Mouse (Mus musculus): ENCODE measurements around the gene Sec22b.
A peak's percentile ranks its signal among the peaks of the same experiment; 100 is the strongest.

Gene Sec22b

GRCm38 (mm10) chr3:97909737-97910136, 8.7 kb downstream of the Sec22b start:
- DNase-seq (ENCODE audit: low read depth) = no peak

- DNase-seq (ENCODE audit: low read depth) = no peak
Measured at GRCm38 (mm10) chr3:97911093-97911492, 10.1 kb downstream of the Sec22b start.

- no peak for DNase-seq (ENCODE audit: low read depth)
Measured at GRCm38 (mm10) chr3:97915081-97915480, 14.1 kb downstream of the Sec22b start.

- no peak for DNase-seq (ENCODE audit: low read depth)
Measured at GRCm38 (mm10) chr3:97918885-97919550, 18.0 kb downstream of the Sec22b start.

GRCm38 (mm10) chr3:97925246-97925645, 24.3 kb downstream of the Sec22b start:
- DNase-seq (ENCODE audit: low read depth) = no peak

DNA sequence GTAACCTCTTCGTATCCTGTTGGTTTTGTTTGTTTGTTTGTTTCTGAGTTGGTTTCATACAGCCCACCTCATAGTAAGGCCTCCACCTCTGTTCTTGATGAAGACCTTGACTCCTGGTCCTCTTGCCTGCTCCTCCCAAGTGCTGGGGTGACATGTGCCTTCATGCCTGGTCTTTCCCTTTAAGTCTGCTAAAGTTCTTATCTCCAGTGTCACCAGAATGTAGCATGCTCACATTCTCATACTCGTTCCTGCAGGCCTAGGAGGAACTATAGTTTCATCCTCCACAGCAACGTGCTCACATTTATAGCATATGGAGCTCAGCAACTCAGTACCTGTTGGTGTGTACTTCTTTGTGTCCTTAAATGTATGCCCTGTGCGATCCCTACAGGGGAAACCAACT, 26.3 kb downstream of the Sec22b start:
- DNase-seq (ENCODE audit: low read depth) = no peak

- DNase-seq (ENCODE audit: low read depth) = peak; percentile 85
Measured at GRCm38 (mm10) chr3:97928968-97929858, 28.2 kb downstream of the Sec22b start.

DNA sequence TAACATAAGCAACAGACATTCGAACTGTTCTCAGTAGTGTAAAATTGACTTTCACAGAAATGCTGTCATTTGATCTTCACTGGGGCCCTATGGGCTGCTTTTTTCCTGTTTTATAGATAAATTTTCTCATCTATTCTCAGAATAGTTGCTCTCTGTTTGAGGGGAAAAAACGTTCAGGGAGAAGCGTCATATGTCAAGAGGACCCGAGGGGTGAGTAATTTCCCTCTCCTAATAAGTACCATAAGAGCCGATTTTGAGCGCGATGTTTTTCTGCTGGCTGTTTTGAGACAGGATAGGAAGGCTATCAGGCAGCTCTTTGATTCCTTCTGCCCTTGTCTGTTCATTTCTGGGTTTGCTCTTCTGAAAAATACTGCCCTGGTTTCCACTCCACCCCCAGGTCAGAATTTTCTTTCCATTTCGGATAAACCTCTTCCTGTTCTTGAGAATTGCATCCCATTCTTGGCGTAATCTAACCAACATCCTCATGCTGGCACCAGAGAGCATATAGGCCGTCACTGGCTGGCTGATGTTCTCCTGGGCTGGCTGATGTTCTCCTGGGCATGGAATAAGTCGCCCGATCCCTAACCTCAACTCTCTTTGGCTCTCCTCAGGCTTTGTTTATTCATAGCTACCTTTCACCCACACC, 29.3 kb downstream of the Sec22b start:
- DNase-seq (ENCODE audit: low read depth) = no peak

DNA sequence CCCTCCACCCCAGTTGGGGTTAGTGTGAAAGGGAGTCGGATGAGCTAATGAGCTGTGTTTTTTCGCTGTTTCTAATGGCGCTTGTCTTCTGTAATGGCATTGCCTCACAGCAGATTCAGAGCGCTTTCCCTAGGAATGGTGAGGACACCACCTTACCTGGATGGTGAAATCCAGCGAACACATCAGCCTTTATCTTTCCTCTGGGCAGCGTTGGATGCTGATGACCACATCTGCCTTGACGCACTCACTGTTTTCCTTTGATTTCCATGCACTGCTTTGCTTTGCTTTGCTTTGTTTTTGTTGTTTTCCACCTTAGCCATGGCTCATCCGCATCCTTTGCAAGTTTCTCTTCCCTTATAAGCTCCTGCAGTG, 29.8 kb downstream of the Sec22b start:
- no peak for DNase-seq (ENCODE audit: low read depth)

DNA sequence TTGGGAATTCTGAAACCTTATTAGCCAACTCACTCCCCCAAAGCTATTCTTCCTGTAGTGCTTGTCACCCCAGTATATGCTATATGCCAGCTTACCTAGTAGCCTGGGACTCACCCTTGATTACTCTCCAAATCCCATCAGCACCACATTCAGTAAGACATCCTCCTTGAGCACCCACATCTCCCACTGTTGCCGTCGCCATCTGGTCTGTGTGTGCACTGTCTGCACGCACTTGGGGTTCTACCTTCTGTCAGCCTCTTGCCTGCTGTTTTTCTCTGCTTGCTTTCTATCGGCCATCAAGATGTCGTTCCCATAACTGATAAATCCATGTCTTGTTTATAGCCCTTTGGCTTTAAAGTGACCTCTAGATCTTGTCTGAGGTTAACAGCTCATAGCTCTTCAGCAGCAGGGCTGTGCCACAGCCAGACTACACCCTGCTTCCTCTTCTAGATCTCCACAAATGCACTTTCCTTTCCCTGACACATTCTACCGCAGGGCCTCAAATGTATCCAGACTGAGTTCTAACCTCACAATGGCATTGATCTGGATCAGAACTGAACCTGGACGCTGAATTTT, 30.4 kb downstream of the Sec22b start:
- DNase-seq (ENCODE audit: low read depth) = peak; percentile 40

- peak; percentile 61 for DNase-seq (ENCODE audit: low read depth)
Measured at GRCm38 (mm10) chr3:97932131-97932530, 31.1 kb downstream of the Sec22b start.

- DNase-seq (ENCODE audit: low read depth) = peak; percentile 40
Measured at GRCm38 (mm10) chr3:97932771-97933170, 31.8 kb downstream of the Sec22b start.

DNA sequence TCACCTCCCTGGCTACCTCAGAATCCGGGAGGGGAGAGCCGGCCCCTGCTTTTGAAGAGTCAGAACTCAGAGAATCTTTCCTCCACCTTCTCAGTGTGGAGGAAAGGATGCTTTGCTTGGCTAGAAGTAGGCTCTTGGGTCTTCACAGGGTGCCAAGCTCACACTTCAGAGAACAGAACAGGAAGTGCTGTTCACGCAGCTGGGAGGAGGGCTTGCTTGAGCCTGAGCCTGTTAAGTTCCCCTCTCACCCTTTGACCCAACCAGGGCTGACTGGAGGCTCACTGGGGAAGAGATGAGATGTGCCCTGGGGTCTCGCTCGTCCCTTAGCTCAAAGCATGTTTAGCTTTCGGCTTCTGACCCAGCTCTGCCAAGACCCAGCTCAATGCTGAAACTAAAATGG, 32.3 kb downstream of the Sec22b start:
- DNase-seq (ENCODE audit: low read depth) = peak; percentile 67

DNA sequence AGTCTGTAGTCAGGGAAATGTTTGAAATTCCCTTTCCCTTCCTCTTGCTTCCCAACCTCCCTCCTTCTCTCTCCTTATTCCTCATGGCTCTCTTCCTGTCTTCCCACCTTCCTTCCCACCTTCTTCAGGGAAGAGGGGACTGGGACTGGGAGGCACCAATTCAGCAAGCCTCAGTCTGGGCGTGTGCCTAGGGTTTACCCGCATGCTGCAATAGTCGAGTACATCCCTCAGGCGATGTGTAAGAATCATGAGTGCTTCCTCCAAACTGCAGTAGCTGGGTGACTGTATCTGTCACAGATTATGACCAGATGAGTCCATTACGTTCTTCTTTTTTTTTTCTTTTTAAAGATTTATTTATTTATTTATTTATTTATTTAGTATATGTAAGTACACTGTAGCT, 32.8 kb downstream of the Sec22b start:
- DNase-seq (ENCODE audit: low read depth) = peak; percentile 27

- no peak for DNase-seq (ENCODE audit: low read depth)
Measured at GRCm38 (mm10) chr3:97934331-97935300, 33.6 kb downstream of the Sec22b start.

DNA sequence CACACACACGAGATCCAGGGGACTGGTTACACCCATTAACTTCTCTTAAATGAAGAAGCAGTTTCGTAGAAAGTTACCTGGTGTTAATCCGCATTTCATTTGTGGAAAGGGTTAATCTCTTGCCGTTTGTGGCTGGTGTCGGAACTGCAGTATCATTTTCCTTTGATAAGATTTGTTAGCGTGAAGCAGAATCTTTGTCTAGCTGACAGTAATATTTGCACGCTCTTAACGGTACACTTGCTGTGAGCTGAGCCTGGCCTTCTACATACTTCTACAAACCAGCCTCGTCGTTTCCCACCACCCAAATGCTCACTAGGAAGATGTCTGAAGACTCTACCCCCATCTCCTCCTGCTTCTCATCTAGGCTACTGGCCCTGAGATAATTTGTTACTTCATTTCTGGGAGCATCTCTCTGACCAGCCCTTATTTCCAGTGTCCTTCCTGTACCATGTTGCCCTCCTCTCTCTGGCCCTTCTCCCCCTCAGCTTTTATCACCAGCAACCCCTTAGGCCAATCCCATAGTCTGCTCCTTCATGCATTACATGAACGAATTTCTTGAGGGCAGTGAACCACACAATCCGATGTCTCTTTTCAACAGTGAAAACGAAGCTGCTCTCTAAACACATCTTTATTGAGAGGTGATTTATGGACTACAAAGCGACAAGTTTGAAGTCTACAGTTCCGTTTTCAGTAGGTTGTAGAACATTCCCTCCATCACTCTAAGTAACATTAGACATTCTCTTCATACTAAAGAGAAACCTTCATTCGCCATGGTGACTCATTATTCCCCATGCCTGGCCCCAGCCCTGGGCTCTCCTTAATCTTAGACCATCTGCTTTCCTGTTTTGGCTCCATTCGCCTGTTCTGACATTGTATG, 36.3 kb downstream of the Sec22b start:
- DNase-seq (ENCODE audit: low read depth) = no peak

DNA sequence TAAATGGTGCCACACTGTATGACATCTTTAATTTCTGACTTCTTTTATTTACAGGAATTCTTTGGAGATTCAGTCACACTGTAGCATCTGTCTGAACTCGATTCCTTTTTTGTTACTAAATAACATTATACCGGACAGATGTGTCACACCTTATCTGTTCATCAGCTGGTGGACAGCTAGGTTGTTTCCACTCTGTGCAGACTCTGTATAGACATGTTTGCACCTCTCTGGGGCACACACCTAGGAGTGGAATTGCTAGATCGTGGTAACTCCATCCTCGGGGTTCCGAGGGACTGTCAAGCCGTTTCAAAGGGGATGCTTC, 36.9 kb downstream of the Sec22b start:
- no peak for DNase-seq (ENCODE audit: low read depth)

- no peak for DNase-seq (ENCODE audit: low read depth)
Measured at GRCm38 (mm10) chr3:97938814-97939526, 38.0 kb downstream of the Sec22b start.

GRCm38 (mm10) chr3:97939626-97940510, 38.9 kb downstream of the Sec22b start:
- no peak for DNase-seq (ENCODE audit: low read depth)
